Mouse (Mus musculus): ENCODE measurements around the gene Rere. TPM values are rescaled to one million over a fixed set of nuclear protein-coding genes. Genes with fewer than 3 reads are reported as not detected.
"Not testable (repeated sequence)": the region's sequence is repeated elsewhere in the genome, so short reads cannot be mapped to it uniquely, and the experiment has no call there.

The Rere gene
- polyA plus RNA-seq, 1 experiment: 61.3 TPM

GRCm38 (mm10) chr4:150598686-150599085 lies 317.2 kb downstream of the Rere start:
- Histone ChIP-seq H3K4me1 (ENCODE audit: control insufficient read depth, insufficient read depth, low read length) (no peaks in the 10 kb centered on the region; the same call in 1 of the 2 replicates), H3K27ac (ENCODE audit: control insufficient read depth, insufficient read depth, low read depth, low read length, poor library complexity) (no peak overlapping the region), H3K4me3 (replicated peaks; ENCODE audit: control insufficient read depth, low read depth, low read length) (no peak overlapping the region)
- 70% methylated on average over 1 of the region's 1 CpGs for WGBS
- TF ChIP-seq POLR2A (IDR thresholded peaks at IDR 0.05; ENCODE audit: borderline replicate concordance, control insufficient read depth, low read depth, low read length): no peak

GRCm38 (mm10) chr4:150599119-150599992 lies 317.9 kb downstream of the Rere start:
- TF ChIP-seq CTCF (IDR thresholded peaks at IDR 0.05; ENCODE audit: control insufficient read depth, insufficient read depth, low read length): no peak
- TF ChIP-seq POLR2A (IDR thresholded peaks at IDR 0.05; ENCODE audit: borderline replicate concordance, control insufficient read depth, low read depth, low read length): no peak
- no peaks in the 10 kb centered on the region; the same call in 1 of the 2 replicates for H3K4me1 ChIP-seq (ENCODE audit: control insufficient read depth, insufficient read depth, low read length)
- no peak overlapping the region for H3K27ac ChIP-seq (ENCODE audit: control insufficient read depth, insufficient read depth, low read depth, low read length, poor library complexity)
- no peak overlapping the region for H3K4me3 ChIP-seq (replicated peaks; ENCODE audit: control insufficient read depth, low read depth, low read length)
- WGBS: 69% methylated on average over 3 of the region's 3 CpGs

GRCm38 (mm10) chr4:150600503-150600902 lies 319.1 kb downstream of the Rere start:
- 87% methylated on average over 2 of the region's 2 CpGs for WGBS
- H3K27ac ChIP-seq (ENCODE audit: control insufficient read depth, insufficient read depth, low read depth, low read length, poor library complexity); H3K4me1 ChIP-seq (ENCODE audit: control insufficient read depth, insufficient read depth, low read length); H3K4me3 ChIP-seq (replicated peaks; ENCODE audit: control insufficient read depth, low read depth, low read length): not testable (repeated sequence)

- 91% methylated on average over 10 of the region's 10 CpGs for WGBS
- H3K4me3 ChIP-seq (replicated peaks; ENCODE audit: control insufficient read depth, low read depth, low read length): no peak overlapping the region
- no peak overlapping the region for H3K27ac ChIP-seq (ENCODE audit: control insufficient read depth, insufficient read depth, low read depth, low read length, poor library complexity)
- TF ChIP-seq CTCF (IDR thresholded peaks at IDR 0.05; ENCODE audit: control insufficient read depth, insufficient read depth, low read length): no peak
- TF ChIP-seq POLR2A (IDR thresholded peaks at IDR 0.05; ENCODE audit: borderline replicate concordance, control insufficient read depth, low read depth, low read length): no peak
- H3K4me1 ChIP-seq (ENCODE audit: control insufficient read depth, insufficient read depth, low read length): peaks cover 2% of the 10 kb centered on the region; the same call in 1 of the 2 replicates
Observed at GRCm38 (mm10) chr4:150601489-150601888, 320.0 kb downstream of the Rere start.

GRCm38 (mm10) chr4:150603366-150604061 lies 322.1 kb downstream of the Rere start:
- TF ChIP-seq POLR2A (IDR thresholded peaks at IDR 0.05; ENCODE audit: borderline replicate concordance, control insufficient read depth, low read depth, low read length) (no peak), CTCF (IDR thresholded peaks at IDR 0.05; ENCODE audit: control insufficient read depth, insufficient read depth, low read length) (no peak)
- 90% methylated on average over 1 of the region's 1 CpGs for WGBS
- peaks cover 2% of the 10 kb centered on the region; the same call in 1 of the 2 replicates for H3K4me1 ChIP-seq (ENCODE audit: control insufficient read depth, insufficient read depth, low read length)
- no peak overlapping the region for H3K27ac ChIP-seq (ENCODE audit: control insufficient read depth, insufficient read depth, low read depth, low read length, poor library complexity)
- no peak overlapping the region for H3K4me3 ChIP-seq (replicated peaks; ENCODE audit: control insufficient read depth, low read depth, low read length)

- TF ChIP-seq POLR2A (IDR thresholded peaks at IDR 0.05; ENCODE audit: borderline replicate concordance, control insufficient read depth, low read depth, low read length) (no peak), CTCF (IDR thresholded peaks at IDR 0.05; ENCODE audit: control insufficient read depth, insufficient read depth, low read length) (no peak)
- Histone ChIP-seq H3K4me3 (replicated peaks; ENCODE audit: control insufficient read depth, low read depth, low read length) (no peak overlapping the region), H3K4me1 (ENCODE audit: control insufficient read depth, insufficient read depth, low read length) (peaks cover 2% of the 10 kb centered on the region; the same call in 1 of the 2 replicates), H3K27ac (ENCODE audit: control insufficient read depth, insufficient read depth, low read depth, low read length, poor library complexity) (no peak overlapping the region; the same call in 1 of the 2 replicates)
- 61% methylated on average over 3 of the region's 3 CpGs for WGBS
Observed at GRCm38 (mm10) chr4:150605804-150606203, 324.4 kb downstream of the Rere start.

GRCm38 (mm10) chr4:150606449-150607161 lies 325.2 kb downstream of the Rere start:
- Histone ChIP-seq H3K4me3 (replicated peaks; ENCODE audit: control insufficient read depth, low read depth, low read length) (no peak overlapping the region), H3K27ac (ENCODE audit: control insufficient read depth, insufficient read depth, low read depth, low read length, poor library complexity) (no peak overlapping the region), H3K4me1 (ENCODE audit: control insufficient read depth, insufficient read depth, low read length) (peaks cover 2% of the 10 kb centered on the region; the same call in 1 of the 2 replicates)
- TF ChIP-seq CTCF (IDR thresholded peaks at IDR 0.05; ENCODE audit: control insufficient read depth, insufficient read depth, low read length) (no peak), POLR2A (IDR thresholded peaks at IDR 0.05; ENCODE audit: borderline replicate concordance, control insufficient read depth, low read depth, low read length) (no peak)
- 84% methylated on average over 3 of the region's 3 CpGs for WGBS

GRCm38 (mm10) chr4:150608670-150609069 lies 327.2 kb downstream of the Rere start:
- Histone ChIP-seq H3K4me3 (replicated peaks; ENCODE audit: control insufficient read depth, low read depth, low read length) (no peak overlapping the region), H3K4me1 (ENCODE audit: control insufficient read depth, insufficient read depth, low read length) (peaks cover 2% of the 10 kb centered on the region; the same call in 1 of the 2 replicates), H3K27ac (ENCODE audit: control insufficient read depth, insufficient read depth, low read depth, low read length, poor library complexity) (no peak overlapping the region)
- TF ChIP-seq CTCF (IDR thresholded peaks at IDR 0.05; ENCODE audit: control insufficient read depth, insufficient read depth, low read length): no peak
- no peak for TF ChIP-seq POLR2A (IDR thresholded peaks at IDR 0.05; ENCODE audit: borderline replicate concordance, control insufficient read depth, low read depth, low read length)
- WGBS: 81% methylated on average over 3 of the region's 3 CpGs

All from bone marrow, adult 2 months (tissue).